Mouse (Mus musculus): Measurements from ENCODE around the gene Kcnh1.

The Kcnh1 gene

DNA sequence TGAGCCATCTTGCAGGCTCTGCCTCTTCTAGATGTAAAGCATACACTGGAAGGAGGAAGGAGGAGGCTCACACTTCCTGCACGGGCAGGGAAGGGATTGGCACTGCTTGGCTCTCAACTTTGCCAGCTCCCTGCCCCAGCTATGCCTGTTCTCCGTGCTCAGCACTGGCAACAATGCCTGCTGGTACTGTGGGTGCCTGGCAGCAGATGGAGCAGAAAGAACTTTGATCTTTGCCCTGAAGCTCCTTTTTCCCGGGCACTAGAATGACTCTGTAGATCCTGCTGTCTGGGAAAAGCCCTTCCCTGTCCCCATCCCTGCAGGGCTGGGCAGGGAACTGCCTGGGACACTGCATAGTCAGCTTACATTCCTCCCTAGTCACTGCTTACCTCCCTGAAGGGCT is 225.2 kb downstream of the Kcnh1 start:
- DNase-seq (ENCODE audit: low spot score in 2 of 2), result no peak

- no peak for DNase-seq (ENCODE audit: low spot score in 2 of 2)
Measured at GRCm38 (mm10) chr1:192416241-192416821, 225.8 kb downstream of the Kcnh1 start.

GRCm38 (mm10) chr1:192419176-192419575 is 228.6 kb downstream of the Kcnh1 start:
- no peak for DNase-seq (ENCODE audit: low spot score in 2 of 2)

DNA sequence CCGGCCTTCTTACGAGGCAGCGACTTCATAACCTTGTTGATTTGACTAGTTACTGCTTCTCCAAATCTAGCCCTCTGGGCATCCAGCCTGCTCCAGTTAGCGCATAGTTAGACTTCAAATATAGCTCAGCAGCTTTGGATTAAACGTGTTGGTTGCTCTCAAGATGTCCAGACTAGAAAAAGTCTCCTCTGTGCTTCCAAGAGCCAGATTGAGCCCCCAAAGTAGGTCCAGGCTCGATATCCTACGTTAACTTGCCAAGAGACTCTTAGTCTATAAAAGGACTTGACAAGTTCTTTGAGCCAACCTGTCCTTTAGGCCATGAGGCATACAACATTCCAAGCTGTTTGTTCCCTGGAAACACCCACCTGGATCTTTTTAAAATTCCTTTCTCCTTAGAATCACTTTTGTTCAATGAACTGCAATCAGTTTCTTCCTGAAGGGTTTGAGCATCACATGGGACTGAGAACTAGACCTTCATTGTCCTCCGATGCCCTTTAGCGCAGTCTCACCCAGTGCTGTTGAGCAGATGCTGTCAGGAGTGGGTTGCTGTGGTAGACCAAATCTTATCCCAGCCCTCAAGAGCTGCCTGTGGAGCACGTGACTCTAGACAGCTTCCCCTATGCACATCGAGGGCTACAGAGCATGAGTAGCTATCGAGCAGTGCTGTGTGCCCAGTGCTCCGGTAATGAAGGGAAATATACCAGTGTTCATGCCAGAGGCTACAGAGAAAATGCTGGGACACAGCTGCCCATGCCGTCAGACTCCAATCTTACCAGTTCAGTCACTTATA is 231.0 kb downstream of the Kcnh1 start:
- DNase-seq (ENCODE audit: low spot score in 2 of 2), result no peak

- DNase-seq (ENCODE audit: low spot score in 2 of 2), result no peak
Measured at GRCm38 (mm10) chr1:192431423-192431822, 240.8 kb downstream of the Kcnh1 start.

DNA sequence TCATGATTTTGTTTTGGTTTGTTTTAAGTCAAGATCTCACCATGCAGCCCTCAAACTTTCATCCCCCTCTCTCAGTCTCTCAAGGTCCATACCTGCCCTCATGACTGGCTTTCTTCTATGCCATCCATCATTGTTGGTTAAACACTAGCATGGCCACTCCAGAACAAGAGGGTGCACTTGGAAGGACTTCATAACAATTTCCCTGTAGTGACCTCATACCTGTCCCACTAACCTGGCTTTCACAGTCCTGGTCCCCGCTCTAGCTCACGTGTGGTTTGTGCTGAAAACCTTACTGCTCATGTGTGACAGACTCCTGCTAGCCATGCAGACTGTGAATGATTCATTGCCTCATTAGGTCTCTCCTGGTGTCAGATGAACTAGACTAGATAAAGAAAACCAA is 244.9 kb downstream of the Kcnh1 start:
- no peak for DNase-seq (ENCODE audit: low spot score in 2 of 2)

- DNase-seq (ENCODE audit: low spot score in 2 of 2), result no peak
Measured at GRCm38 (mm10) chr1:192439151-192439837, 248.7 kb downstream of the Kcnh1 start.

DNA sequence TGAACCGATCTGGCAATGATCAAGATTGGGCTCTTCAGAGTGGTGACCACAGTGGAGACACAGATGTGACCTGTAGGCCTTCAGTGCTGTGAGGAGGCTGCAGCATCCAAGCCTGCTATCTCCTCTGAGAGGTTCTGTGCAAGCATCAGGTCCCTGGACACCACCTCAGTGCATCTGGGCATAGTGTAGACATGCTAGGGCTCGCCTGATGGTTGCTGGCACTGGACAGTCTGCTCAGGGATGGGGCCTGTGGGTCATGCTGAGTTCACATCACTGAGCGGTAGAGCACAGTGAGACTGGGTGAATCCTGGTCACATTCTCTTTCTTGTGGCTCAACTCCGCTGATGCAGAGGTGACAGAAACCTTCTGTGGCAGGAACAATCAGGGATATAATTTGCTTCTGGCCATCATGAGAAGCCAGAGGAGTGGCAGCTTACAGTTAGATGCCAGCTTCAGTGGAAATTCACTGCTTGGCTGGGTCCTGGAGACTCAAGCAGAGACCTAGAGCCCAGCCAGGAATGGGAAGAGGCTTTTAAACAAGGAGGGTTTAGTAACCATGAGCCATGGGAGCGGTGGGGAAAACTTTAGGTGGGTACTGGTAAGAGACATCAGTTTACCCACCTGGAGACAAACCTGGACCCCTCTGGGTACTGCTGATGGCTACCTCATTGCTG is 252.3 kb downstream of the Kcnh1 start:
- DNase-seq (ENCODE audit: low spot score in 2 of 2), result no peak

DNA sequence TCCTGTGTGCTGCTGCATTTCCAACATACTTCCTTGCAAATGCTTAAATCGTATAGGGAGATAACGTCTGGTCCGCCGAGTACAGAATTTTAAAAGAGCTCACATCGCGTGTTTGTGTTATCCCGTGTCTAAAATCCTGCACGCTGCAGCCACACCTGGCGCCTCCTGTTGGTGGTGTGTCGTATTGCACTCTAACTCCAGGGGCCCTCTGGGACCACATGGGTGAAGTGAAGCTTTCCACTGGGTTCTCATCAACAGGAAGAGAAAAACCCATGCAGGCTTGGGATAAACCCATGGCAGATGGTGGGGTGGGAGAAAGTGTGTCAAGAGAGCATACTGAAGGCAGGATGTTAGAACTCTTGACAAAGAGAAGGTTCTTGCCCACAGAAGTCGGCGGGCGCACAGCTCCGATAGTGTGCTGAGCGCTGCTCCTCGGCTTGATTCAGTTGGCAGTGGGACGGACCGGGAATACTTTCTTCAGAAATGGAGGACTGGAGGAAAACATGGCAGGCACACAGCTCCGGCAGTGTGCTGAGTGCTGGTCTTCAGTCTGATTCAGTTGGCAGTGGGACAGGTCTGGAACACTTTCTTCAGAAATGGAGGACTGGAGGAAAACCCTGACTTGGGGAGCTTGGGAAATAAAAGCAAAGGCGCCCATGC is 253.6 kb downstream of the Kcnh1 start:
- no peak for DNase-seq (ENCODE audit: low spot score in 2 of 2)

DNA sequence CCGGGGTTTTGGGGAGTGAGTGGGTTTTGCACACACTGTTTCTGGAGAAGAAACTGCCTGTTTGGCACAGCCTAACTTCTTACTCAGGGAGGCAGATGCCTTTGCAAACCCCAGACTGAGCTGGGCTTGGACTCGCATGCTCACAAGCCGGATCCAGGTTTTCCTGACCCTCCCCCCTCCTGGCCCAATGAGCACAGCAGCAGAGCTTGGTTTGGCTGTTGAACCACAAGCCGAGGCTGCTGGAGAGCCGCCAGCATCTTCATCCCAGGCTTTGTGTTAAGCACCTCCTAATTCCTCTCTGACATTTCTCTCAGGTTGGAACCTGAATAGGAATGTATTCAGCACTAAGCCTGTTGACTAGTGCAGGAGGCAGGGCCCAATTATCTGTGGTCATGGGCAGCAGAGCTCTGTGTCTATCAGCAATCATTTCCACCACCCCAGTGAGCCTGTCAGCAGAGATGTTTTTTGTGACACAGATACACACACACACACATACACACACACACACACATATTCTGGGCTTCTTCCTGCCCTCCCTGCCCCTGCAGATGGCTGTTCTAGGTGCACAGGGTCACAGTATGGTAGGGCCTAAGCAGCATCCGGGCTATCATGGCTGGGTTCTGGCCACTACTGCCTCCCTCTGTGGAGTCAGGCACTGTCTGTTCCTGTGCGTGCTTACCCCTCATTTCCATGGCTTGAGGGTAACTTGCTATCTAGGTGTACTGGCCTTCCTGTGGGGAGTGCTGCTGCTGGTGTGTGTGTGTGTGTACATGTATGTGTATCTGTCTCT is 254.3 kb downstream of the Kcnh1 start:
- DNase-seq (ENCODE audit: low spot score in 2 of 2), result peak; percentile 59 to 70

- DNase-seq (ENCODE audit: low spot score in 2 of 2), result no peak
Measured at GRCm38 (mm10) chr1:192446158-192446557, 255.6 kb downstream of the Kcnh1 start.

GRCm38 (mm10) chr1:192447666-192448065 is 257.1 kb downstream of the Kcnh1 start:
- no peak for DNase-seq (ENCODE audit: low spot score in 2 of 2)

DNA sequence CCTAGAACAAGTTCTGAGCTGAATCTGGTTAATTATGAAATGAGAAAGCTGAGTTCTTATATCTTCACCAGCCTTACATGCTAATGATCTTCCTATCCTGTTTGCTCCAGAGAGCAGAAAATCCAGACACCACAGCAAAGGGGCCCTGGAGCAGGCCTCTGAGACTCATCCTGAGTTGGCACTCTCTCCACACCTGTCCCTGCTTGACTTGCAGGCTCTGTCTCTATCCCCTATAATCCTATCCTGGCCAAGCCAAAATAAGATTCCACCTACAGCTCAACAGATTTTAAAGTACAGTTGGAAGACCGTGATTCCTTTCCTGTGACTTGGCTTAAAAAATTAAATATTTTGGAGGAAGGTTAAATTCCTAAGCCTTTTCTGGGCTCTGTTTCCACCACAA is 257.9 kb downstream of the Kcnh1 start:
- no peak for DNase-seq (ENCODE audit: low spot score in 2 of 2)

DNA sequence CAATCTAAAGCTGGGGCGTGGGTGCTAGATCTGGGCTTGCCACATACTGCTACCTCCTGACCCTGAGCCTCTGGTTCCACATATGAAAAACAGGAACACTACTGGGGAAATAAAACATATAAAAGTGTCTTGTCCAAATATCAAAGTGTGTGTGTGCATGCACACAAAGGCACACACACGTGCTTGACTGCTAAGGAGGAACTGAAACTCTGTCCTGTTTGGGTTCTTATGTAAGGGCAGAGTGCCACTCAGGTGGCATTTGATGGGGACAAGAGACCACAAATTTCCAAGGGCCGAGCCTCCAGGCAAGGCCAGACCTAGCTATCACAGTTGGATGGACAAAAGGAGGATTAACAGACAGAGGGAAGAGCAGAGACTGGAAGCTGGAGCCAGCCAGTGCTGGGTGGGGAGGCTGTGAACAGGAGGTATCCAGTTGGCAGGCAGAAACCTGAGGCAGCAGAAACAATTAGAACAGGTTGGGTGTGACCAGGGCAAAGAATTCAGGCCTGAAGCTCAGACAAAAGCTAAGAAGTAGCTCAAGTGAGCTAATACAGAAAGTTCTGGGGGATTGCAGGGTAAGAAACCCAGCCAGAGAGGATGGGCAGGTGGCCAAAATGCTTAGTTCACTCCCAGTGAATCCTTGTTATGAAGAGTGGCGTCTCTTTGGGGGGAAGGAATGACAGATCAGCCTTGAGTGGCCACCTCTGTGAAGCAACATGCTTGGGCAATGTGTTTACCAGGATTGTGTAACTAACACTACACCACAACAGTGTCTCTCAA is 259.2 kb downstream of the Kcnh1 start:
- no peak for DNase-seq (ENCODE audit: low spot score in 2 of 2)

DNA sequence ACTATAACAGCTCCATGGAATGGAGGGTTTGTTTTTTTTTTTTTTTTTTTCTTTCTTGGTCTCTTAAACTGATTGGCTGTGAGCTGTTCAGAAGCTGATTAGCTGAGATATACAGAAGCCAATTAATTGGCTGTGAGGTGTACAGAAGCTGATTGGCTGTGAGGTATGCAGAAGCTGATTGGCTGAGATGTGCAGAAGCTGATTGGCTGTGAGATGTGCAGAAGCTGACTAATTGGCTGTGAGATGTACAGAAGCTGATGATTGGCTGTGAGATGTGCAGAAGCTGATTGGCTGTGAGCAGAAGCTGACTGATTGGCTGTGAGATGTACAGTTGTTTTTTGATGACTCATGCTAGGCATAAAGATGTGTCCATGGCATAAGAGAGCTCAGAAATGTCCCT is 259.9 kb downstream of the Kcnh1 start:
- DNase-seq (ENCODE audit: low spot score in 2 of 2), result no peak

- DNase-seq (ENCODE audit: low spot score in 2 of 2), result no peak
Measured at GRCm38 (mm10) chr1:192451722-192452121, 261.1 kb downstream of the Kcnh1 start.

- no peak for DNase-seq (ENCODE audit: low spot score in 2 of 2)
Measured at GRCm38 (mm10) chr1:192454501-192454900, 263.9 kb downstream of the Kcnh1 start.

- no peak for DNase-seq (ENCODE audit: low spot score in 2 of 2)
Measured at GRCm38 (mm10) chr1:192454981-192455380, 264.4 kb downstream of the Kcnh1 start.

DNA sequence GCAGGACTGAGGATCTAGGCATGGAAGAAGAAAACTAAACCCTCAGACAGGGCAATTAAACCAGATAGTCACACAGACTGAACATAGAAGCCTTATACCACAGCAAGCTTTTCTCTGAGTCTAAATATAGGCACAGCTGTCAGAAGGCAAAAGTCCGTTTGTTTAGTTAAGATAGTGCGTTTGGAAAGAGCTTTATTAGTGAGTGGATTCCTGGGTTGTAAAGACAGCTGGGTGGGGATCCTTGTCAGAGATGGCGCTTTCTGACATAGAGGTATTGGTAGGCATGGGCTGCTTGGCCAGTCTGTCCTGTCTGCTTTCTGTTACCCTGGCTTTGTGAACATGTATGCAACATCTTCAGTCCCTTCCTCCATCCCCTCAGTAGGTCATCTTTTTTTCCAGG is 266.5 kb downstream of the Kcnh1 start:
- DNase-seq (ENCODE audit: low spot score in 2 of 2), result no peak

GRCm38 (mm10) chr1:192457526-192458206 is 267.1 kb downstream of the Kcnh1 start:
- peak; percentile 22 to 66 for DNase-seq (ENCODE audit: low spot score in 2 of 2)

Data from urinary bladder, postnatal 4 days (tissue).